Mouse (Mus musculus) limb, embryonic 11.5 days (tissue): ENCODE data around the gene Enox1. TPM values are rescaled to one million over a fixed set of nuclear protein-coding genes. Genes with fewer than 3 reads are reported as not detected.

Experiments used
- ATAC-seq: fragments of 200-750 bp; cut with Nextera tagmentation; 2 replicates; pipeline ENCODE4 v1.8.0; 2017; ENCODE audit warnings: low read depth; ENCODE audit not compliant: insufficient number of reproducible peaks, low FRiP score, low TSS enrichment
- DNase-seq: peaks from one replicate; pipeline ENCODE4 v3.0.0-alpha.2; 2015; ENCODE audit warnings: low spot score
- H3K27ac ChIP-seq: fragments of 300-500 bp; sonication (generic); replicated peaks from 2 replicates; pipeline ENCODE4 v1.5.1; 2014; ENCODE audit warnings: low read depth, mild to moderate bottlenecking, low read length
- H3K27me3 ChIP-seq: fragments of 300-500 bp; sonication (generic); 2 replicates; pipeline ENCODE4 v1.6.1; 2014; ENCODE audit warnings: mild to moderate bottlenecking, low read length, mixed read lengths; ENCODE audit not compliant: control insufficient read depth, insufficient read depth
- H3K36me3 ChIP-seq: fragments of 300-500 bp; sonication (generic); 2 replicates; pipeline ENCODE4 v1.6.1; 2014; ENCODE audit warnings: mild to moderate bottlenecking, low read length, moderate library complexity, mixed read lengths; ENCODE audit not compliant: control insufficient read depth, insufficient read depth
- H3K4me1 ChIP-seq: fragments of 300-500 bp; sonication (generic); 2 replicates; pipeline ENCODE4 v1.6.1; 2014; ENCODE audit warnings: low read length, mixed read lengths; ENCODE audit not compliant: control insufficient read depth, insufficient read depth
- H3K4me2 ChIP-seq: fragments of 300-500 bp; sonication (generic); 2 replicates; pipeline ENCODE4 v1.6.1; 2014; ENCODE audit warnings: low read depth, mild to moderate bottlenecking, moderate library complexity; ENCODE audit not compliant: severe bottlenecking
- H3K4me3 ChIP-seq: fragments of 300-500 bp; sonication (generic); 2 replicates; pipeline ENCODE4 v1.5.1; 2014; ENCODE audit warnings: low read depth, low read length
- H3K9ac ChIP-seq: fragments of 300-500 bp; sonication (generic); 2 replicates; pipeline ENCODE4 v1.6.1; 2014; ENCODE audit warnings: mild to moderate bottlenecking, low read length
- H3K9me3 ChIP-seq: fragments of 300-500 bp; sonication (generic); 2 replicates; pipeline ENCODE4 v1.6.1; 2016; ENCODE audit warnings: low read length; ENCODE audit not compliant: control insufficient read depth
- WGBS: fragments of 180-500 bp; shearing (Covaris S2); extraction: QIAGEN DNeasy Blood & Tissue Kit; methylation state at CpG from one replicate; pipeline ENCODE4 v1.1.7; 2014; 5-methylcytosine and 5-hydroxymethylcytosine counted together
- polyA plus RNA-seq: library from polyadenylated mRNA; unstranded; fragments of >200 nt; fragmentation: Nextera tagmentation; extraction: Ambion mirVana; gene quantifications from 2 replicates; pipeline ENCODE4 v1.2.1, GENCODE M21; 2014

The Enox1 gene
- polyA plus RNA-seq, 1 experiment from 2014 or later, result 5.6 TPM

DNA sequence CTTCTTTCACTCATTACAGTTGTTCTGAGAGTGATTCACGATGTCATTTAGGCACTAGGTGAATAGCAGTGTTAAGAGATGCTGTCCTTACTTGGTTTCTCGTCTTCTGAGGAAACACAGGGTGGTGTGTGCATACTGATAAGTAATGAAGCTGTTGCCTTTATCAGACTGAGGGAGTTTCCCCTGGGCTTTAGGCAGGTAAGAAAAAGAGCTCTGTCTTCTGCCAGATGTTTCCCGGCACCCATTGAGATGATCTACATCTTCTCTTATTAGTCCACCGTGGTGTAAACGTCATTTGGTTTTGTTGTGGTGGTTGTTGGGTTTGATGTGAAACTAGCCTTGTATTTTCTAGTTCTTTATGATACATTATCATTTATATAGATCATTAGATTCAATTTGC lies 392.4 kb downstream of the Enox1 start:
- no peaks in the 10 kb centered on the region for H3K9me3 ChIP-seq
- WGBS, result 89% methylated on average over 5 of the region's 5 CpGs
- H3K9ac ChIP-seq, result no peak overlapping the region
- H3K4me2 ChIP-seq, result no peak overlapping the region
- H3K27me3 ChIP-seq, result no peaks in the 10 kb centered on the region
- no peaks in the 10 kb centered on the region for H3K36me3 ChIP-seq
- no peaks in the 10 kb centered on the region for H3K4me1 ChIP-seq
- DNase-seq (no peak), ATAC-seq (no peak)
- H3K27ac ChIP-seq, result no peak overlapping the region
- H3K4me3 ChIP-seq, result no peak overlapping the region

DNA sequence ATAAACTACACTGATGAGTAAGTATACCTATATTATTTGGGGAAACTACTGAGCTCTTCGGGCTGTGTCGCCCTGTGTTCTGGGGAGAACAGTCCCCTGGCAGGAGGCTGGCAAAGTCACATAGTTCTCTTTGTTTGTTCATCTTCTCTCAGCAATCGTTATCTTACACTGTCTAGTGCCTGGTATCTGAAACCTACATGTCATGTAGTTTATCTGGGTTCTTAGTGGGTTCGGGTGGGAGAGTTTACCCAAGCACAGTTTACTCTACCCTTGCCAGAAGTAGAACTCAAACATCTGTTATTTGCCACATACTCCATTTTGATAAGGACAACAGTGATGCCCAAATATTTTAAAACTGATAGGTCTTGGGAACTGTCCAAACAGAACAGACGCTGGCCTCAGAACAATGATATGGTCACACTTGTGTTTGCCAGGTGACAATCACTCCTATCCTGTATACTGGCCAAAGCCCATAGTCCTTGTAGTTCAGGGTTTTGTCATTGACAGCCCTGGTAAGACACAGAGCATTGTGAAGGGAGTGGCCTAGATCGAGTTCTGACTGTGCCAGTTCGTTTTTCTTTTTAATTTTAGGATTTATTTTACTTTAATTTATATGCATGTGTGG lies 401.0 kb downstream of the Enox1 start:
- H3K4me3 ChIP-seq, result no peak overlapping the region
- H3K27ac ChIP-seq, result no peak overlapping the region
- no peak overlapping the region for H3K9ac ChIP-seq
- 91% methylated on average over 7 of the region's 7 CpGs for WGBS
- no peaks in the 10 kb centered on the region for H3K36me3 ChIP-seq
- H3K27me3 ChIP-seq, result no peaks in the 10 kb centered on the region
- no peaks in the 10 kb centered on the region for H3K9me3 ChIP-seq
- DNase-seq, result no peak
- no peak overlapping the region for H3K4me2 ChIP-seq
- ATAC-seq, result no peak
- no peaks in the 10 kb centered on the region for H3K4me1 ChIP-seq

DNA sequence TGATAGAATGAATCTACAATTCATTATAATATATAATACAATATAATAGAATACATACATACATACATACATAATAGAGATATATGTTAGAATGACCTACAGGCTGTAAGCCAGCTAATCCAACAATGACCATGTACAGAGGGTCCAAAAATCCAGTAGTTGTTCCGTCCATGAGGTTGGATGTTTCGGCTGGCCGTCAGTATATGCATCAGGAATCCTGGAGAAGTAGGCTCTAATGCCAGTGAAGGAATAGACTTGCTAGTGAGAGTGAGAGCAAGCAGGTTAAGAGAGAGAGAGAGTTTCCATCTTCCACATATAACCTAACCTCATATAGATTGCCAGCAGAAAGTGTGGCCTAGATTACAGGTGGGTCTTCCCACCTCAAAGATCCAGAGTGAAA lies 402.3 kb downstream of the Enox1 start:
- no peaks in the 10 kb centered on the region for H3K27me3 ChIP-seq
- ATAC-seq, result no peak
- 91% methylated on average over 3 of the region's 3 CpGs for WGBS

DNA sequence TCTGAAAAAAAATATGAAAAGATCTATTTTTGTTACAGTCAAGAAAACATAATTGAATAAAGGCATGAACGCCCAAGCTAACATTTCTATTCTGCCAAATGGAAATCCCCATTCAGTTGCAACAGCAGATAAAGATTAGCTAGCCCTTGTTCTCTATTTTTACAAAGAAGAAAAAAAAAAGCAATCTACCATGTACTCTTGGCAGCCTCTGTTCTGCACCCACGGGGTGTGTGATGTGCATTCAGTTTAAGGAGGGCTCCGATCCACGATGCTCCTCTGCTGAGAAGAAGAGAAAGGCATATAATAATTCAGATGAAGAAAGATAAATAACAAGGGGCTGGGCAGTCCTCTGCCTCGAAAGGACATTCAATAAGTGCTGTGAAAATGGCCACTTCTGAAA lies 403.2 kb downstream of the Enox1 start:
- DNase-seq (no peak), ATAC-seq (no peak)
- no peak overlapping the region for H3K4me2 ChIP-seq
- H3K9me3 ChIP-seq, result no peaks in the 10 kb centered on the region
- WGBS, result 84% methylated on average over 5 of the region's 5 CpGs
- H3K4me3 ChIP-seq, result no peak overlapping the region
- H3K4me1 ChIP-seq, result no peaks in the 10 kb centered on the region
- H3K9ac ChIP-seq, result no peak overlapping the region
- no peaks in the 10 kb centered on the region for H3K27me3 ChIP-seq
- no peaks in the 10 kb centered on the region for H3K36me3 ChIP-seq
- H3K27ac ChIP-seq, result no peak overlapping the region

More for the DNA sequence above, 402.3 kb downstream of the Enox1 start:
- no peak overlapping the region for H3K4me2 ChIP-seq
- H3K36me3 ChIP-seq, result no peaks in the 10 kb centered on the region
- no peaks in the 10 kb centered on the region for H3K9me3 ChIP-seq
- H3K27ac ChIP-seq, result no peak overlapping the region
- no peak overlapping the region for H3K4me3 ChIP-seq
- DNase-seq, result no peak
- H3K9ac ChIP-seq, result no peak overlapping the region
- no peaks in the 10 kb centered on the region for H3K4me1 ChIP-seq

DNA sequence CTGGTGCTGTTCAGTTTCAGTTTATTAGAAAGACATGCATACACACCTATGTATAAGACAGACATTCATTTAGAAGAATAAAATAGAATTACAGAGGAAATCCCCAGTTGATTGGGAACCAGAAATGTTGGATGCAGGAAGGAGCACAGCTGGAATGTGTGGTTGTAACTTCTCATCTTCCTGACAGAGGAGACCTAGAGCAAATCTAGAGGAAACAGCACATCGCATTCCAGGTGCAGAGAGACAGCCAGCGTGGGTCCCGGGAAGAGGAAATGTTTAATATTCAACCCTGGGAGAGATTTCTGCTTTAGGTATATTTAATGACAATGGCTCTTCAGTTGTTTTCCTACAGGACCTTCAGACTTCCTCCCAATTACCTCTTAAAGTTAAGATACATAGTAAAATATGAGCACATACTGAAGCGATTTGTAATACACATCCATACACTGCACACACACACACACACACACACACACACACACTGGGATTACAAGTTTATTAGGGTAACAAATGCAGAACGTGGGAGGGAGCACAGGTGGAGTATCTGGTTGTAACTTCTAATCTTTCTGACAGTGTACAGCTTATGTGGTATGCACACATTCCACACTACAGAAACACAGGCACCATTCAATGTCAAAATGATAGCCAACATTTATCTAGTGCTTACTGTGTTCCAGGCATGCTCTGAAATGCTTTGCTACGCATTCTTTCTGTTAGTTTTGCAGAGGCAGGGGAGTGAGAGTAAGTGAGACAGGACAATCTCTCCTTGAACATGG lies 405.4 kb downstream of the Enox1 start:
- Histone ChIP-seq H3K27ac (no peak overlapping the region), H3K9ac (no peak overlapping the region), H3K36me3 (no peaks in the 10 kb centered on the region), H3K9me3 (no peaks in the 10 kb centered on the region), H3K4me2 (no peak overlapping the region), H3K4me1 (no peaks in the 10 kb centered on the region), H3K4me3 (no peak overlapping the region), H3K27me3 (no peaks in the 10 kb centered on the region)
- DNase-seq (no peak), ATAC-seq (no peak)
- WGBS, result 80% methylated on average over 6 of the region's 6 CpGs

DNA sequence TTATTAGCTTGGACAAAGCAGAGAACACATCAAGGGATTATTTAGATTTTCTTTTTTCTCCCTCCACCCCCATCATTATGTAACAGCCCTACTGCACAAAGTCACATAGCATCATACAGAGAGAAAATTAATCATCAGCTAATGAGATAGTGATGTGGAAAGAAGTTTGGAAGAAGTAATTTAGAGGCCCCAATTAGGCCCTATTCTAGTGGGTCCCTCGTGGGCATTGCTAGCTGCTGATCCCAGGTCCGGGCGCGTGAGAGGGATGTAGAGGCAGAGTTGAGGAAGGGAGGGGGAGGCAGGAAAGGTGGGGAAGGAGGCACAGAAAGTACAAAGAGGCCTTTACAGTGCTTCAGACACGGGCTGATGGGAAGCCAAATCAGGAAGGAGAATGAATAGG lies 407.4 kb downstream of the Enox1 start:
- ATAC-seq, result no peak
- no peaks in the 10 kb centered on the region for H3K27me3 ChIP-seq
- no peaks in the 10 kb centered on the region for H3K36me3 ChIP-seq
- no peaks in the 10 kb centered on the region for H3K9me3 ChIP-seq
- no peak overlapping the region for H3K9ac ChIP-seq
- no peak overlapping the region for H3K4me3 ChIP-seq
- H3K4me2 ChIP-seq, result no peak overlapping the region
- DNase-seq, result no peak
- WGBS, result 74% methylated on average over 5 of the region's 5 CpGs
- no peaks in the 10 kb centered on the region for H3K4me1 ChIP-seq
- H3K27ac ChIP-seq, result no peak overlapping the region

DNA sequence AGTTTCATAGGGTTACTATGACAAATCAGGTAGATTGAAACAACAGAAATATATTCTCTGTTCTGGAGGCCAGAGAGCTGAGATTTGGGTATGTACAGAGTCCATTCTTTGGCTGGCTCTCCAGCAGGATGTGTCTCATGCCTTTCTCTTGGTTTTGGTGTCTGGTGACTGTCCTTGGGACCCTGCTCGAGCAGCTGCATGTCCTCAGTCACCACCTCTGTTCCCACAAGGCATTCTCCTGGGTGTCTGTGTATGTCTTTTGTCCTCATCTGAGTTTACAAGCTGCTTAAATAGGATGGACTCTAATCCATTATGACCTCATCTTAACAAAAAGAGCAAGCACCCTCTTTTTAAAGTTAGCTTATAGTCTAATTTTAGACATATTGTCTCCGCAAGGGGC lies 410.6 kb downstream of the Enox1 start:
- Histone ChIP-seq H3K4me3 (no peak overlapping the region), H3K4me2 (no peak overlapping the region), H3K9me3 (no peaks in the 10 kb centered on the region), H3K36me3 (no peaks in the 10 kb centered on the region), H3K4me1 (no peaks in the 10 kb centered on the region), H3K9ac (no peak overlapping the region), H3K27ac (no peak overlapping the region), H3K27me3 (no peaks in the 10 kb centered on the region)
- 82% methylated on average over 2 of the region's 2 CpGs for WGBS
- no peak for DNase-seq
- no peak for ATAC-seq

DNA sequence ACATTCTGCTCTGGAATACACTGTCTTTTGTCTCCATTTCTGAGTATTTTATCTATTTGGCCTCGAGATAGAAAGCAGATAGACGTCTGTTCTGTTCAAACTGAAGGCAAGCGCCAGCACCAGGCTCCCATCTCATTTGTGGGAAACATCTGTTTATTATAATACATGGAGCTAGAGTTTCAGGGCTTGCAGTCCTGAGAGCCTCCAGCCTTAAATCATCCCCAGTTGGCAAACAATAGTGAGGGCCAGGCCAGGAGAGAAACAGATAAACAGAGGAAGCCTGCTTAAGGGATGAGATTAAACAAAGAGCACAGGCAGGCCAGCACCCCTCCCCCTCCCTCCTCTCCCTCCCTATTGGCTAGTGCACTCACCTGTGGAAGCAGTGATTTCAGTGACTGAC lies 417.9 kb downstream of the Enox1 start:
- Histone ChIP-seq H3K9me3 (no peaks in the 10 kb centered on the region), H3K4me2 (no peak overlapping the region), H3K4me1 (no peaks in the 10 kb centered on the region), H3K27me3 (no peaks in the 10 kb centered on the region), H3K36me3 (no peaks in the 10 kb centered on the region), H3K27ac (no peak overlapping the region), H3K4me3 (no peak overlapping the region), H3K9ac (no peak overlapping the region)
- ATAC-seq (peak; percentile 65; the same call in 1 of the 2 replicates), DNase-seq (peak; percentile 52)
- WGBS, result 6% methylated on average over 3 of the region's 3 CpGs
